Mouse (Mus musculus): ENCODE data around the gene Mrvi1.
A peak's percentile ranks its signal among the peaks of the same experiment; 100 is the strongest.

Mrvi1 gene

GRCm38 (mm10) chr7:110876965-110877364 lies 105.3 kb downstream of the Mrvi1 start:
- peak; percentile 48 to 73 for DNase-seq

GRCm38 (mm10) chr7:110868807-110869206 lies 113.5 kb downstream of the Mrvi1 start:
- no peak for DNase-seq

GRCm38 (mm10) chr7:110867116-110867515 lies 115.1 kb downstream of the Mrvi1 start:
- DNase-seq: no peak

- DNase-seq: no peak
These were observed 116.2 kb downstream of the Mrvi1 start for GRCm38 (mm10) chr7:110866021-110866420.

- no peak for DNase-seq
These were observed 116.7 kb downstream of the Mrvi1 start for GRCm38 (mm10) chr7:110865570-110865969.

GRCm38 (mm10) chr7:110865038-110865437 lies 117.2 kb downstream of the Mrvi1 start:
- DNase-seq: no peak

- peak; percentile 50 to 63 for DNase-seq
These were observed 119.4 kb downstream of the Mrvi1 start, which contains the start of gene Lyve1 for GRCm38 (mm10) chr7:110862751-110863289. Gene Lyve1, minus strand, starts transcription at chr7:110863239.

GRCm38 (mm10) chr7:110860129-110860528 lies 122.1 kb downstream of the Mrvi1 start:
- peak; percentile 71 to 78 for DNase-seq

- no peak for DNase-seq
These were observed 126.7 kb downstream of the Mrvi1 start for GRCm38 (mm10) chr7:110855604-110856003.

GRCm38 (mm10) chr7:110854927-110855546 lies 127.2 kb downstream of the Mrvi1 start:
- DNase-seq: no peak

- DNase-seq: no peak
These were observed 127.7 kb downstream of the Mrvi1 start for GRCm38 (mm10) chr7:110854519-110854918.

- peak; percentile 43 to 66 for DNase-seq
These were observed 128.7 kb downstream of the Mrvi1 start for GRCm38 (mm10) chr7:110853611-110854010.

- DNase-seq: no peak
These were observed 130.6 kb downstream of the Mrvi1 start for GRCm38 (mm10) chr7:110851541-110852203.

GRCm38 (mm10) chr7:110848371-110848770 lies 133.9 kb downstream of the Mrvi1 start:
- DNase-seq: no peak

GRCm38 (mm10) chr7:110847321-110847720 lies 134.9 kb downstream of the Mrvi1 start:
- DNase-seq: no peak

- DNase-seq: peak; percentile 92 to 94
These were observed 138.1 kb downstream of the Mrvi1 start, which contains the start of gene Rnf141 for GRCm38 (mm10) chr7:110843916-110844874. Gene Rnf141, minus strand, starts transcription at chr7:110844457.

GRCm38 (mm10) chr7:110840332-110840731 lies 141.9 kb downstream of the Mrvi1 start:
- DNase-seq: no peak

- DNase-seq: no peak
These were observed 147.7 kb downstream of the Mrvi1 start for GRCm38 (mm10) chr7:110834522-110834921.

- DNase-seq: no peak
These were observed 148.2 kb downstream of the Mrvi1 start for GRCm38 (mm10) chr7:110834018-110834417.

GRCm38 (mm10) chr7:110833024-110833423 lies 149.2 kb downstream of the Mrvi1 start:
- no peak for DNase-seq

GRCm38 (mm10) chr7:110823995-110824953 lies 158.0 kb downstream of the Mrvi1 start:
- no peak for DNase-seq

GRCm38 (mm10) chr7:110823593-110823992 lies 158.7 kb downstream of the Mrvi1 start:
- DNase-seq: no peak
